Mouse (Mus musculus): ENCODE measurements at regions not wholly inside any gene's neighbourhood (a gene's known extent, or its start where the extent isn't known, plus 50 kb on each side); places are given as distances from the start of the nearest gene placed in this dataset.

DNA sequence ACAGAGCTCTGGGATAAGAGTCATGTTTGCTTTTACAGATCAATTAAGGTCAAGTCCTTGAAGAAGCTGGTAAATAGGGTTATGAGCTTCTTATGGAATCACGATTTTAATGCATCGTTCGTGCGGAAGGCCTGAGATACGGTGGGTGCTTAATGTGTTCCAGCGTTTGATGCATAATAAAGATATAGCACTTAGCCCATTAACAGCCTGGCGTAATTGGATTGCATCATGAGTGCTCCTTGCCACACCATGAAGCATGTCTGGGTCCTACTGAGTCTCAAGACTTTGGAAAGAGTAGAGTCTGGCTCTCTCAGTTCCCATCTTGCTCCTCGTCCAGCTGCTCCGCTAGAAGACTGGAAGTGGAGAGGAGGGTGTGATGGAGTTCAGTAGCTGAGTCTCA is 72.6 kb downstream of the Zfp36l1 start:
- Histone ChIP-seq H3K9ac (ENCODE audit: low read depth, low read length) (no peak overlapping the region), H3K4me2 (no peak overlapping the region), H3K36me3 (ENCODE audit: control insufficient read depth, insufficient read depth, low read length) (no peaks in the 10 kb centered on the region), H3K4me3 (ENCODE audit: low read depth, low read length) (no peak overlapping the region), H3K4me1 (replicated peaks; ENCODE audit: control insufficient read depth, insufficient read depth, low read length) (peaks cover 24% of the 10 kb centered on the region), H3K27ac (ENCODE audit: low read depth, low read length) (no peak overlapping the region), H3K9me3 (ENCODE audit: control insufficient read depth, low read length) (no peaks in the 10 kb centered on the region), H3K27me3 (replicated peaks; ENCODE audit: control insufficient read depth, insufficient read depth, low read length) (no peaks in the 10 kb centered on the region)
- 88% methylated on average over 9 of the region's 9 CpGs for WGBS
- ATAC-seq (replicated peaks; ENCODE audit: low FRiP score) (no peak), DNase-seq (ENCODE audit: low spot score) (no peak)

DNA sequence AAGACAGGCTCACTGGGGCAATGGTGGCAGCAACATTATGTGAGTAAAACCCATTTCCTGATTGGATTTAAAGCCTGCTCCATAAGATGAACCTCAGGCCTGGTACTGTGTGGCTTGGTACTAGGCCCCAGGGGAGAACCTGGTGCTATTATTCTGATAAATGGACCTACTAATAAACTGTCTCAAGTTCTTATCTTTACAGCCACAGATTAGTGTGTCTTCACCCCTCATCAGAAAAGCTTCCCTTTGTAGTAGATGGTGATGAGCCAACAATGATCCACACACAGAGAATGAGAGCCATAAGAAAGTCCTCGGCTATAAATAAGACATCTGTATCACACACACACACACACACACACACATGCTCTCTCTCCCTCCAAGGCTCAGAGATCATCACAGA is 73.7 kb downstream of the Zfp36l1 start:
- H3K9me3 ChIP-seq (ENCODE audit: control insufficient read depth, low read length), result no peaks in the 10 kb centered on the region
- peaks cover 35% of the 10 kb centered on the region for H3K4me1 ChIP-seq (replicated peaks; ENCODE audit: control insufficient read depth, insufficient read depth, low read length)
- no peaks in the 10 kb centered on the region for H3K27me3 ChIP-seq (replicated peaks; ENCODE audit: control insufficient read depth, insufficient read depth, low read length)
- DNase-seq (ENCODE audit: low spot score) (no peak), ATAC-seq (replicated peaks; ENCODE audit: low FRiP score) (no peak)
- H3K4me2 ChIP-seq, result no peak overlapping the region
- no peak overlapping the region for H3K9ac ChIP-seq (ENCODE audit: low read depth, low read length)
- H3K36me3 ChIP-seq (ENCODE audit: control insufficient read depth, insufficient read depth, low read length), result no peaks in the 10 kb centered on the region
- no peak overlapping the region for H3K4me3 ChIP-seq (ENCODE audit: low read depth, low read length)
- WGBS, result 72% methylated on average over 1 of the region's 1 CpGs
- no peak overlapping the region for H3K27ac ChIP-seq (ENCODE audit: low read depth, low read length)

DNA sequence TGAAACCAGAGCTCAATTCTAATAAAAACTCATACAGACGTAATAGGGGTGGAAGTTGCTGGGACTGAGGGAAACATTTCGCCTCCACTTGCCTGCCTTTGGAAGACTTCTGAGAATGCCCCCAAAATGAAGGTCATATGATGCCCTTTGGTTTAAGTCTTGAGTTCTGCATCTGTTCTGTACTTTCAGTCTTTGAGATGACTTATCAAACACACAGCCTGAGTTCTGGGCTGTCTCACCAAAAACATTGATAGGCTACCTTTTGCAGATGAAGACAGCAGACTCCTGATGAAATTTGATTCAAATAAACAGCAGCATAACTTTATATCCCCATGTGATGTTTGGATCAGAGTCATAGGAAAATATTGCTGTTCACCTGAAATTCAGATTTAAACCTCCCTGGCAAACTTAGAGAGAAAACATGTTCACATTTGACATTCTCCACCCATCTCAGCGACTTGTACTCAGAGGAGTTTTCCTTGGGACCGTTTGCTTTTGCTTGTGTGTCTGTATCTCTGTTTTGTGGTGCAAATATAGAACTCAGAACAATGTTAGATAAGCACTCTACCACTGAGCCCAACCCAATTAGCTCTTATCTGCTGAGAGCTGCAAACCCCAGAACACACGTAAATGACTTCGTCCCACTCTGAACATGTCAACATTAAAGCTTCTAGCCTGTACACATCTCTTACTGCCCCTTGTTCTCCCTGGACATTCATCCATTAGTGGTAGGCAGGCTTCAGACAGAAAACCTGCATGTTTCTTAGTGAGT is 77.1 kb downstream of the Zfp36l1 start:
- peaks cover 32% of the 10 kb centered on the region for H3K4me1 ChIP-seq (replicated peaks; ENCODE audit: control insufficient read depth, insufficient read depth, low read length)
- peak overlapping the region; percentile 39 for H3K4me2 ChIP-seq
- no peaks in the 10 kb centered on the region for H3K36me3 ChIP-seq (ENCODE audit: control insufficient read depth, insufficient read depth, low read length)
- peak; percentile 91 for ATAC-seq (replicated peaks; ENCODE audit: low FRiP score)
- WGBS, result 41% methylated on average over 6 of the region's 6 CpGs
- peak overlapping the region; percentile 70 for H3K27ac ChIP-seq (ENCODE audit: low read depth, low read length)
- DNase-seq (ENCODE audit: low spot score), result no peak
- H3K9ac ChIP-seq (ENCODE audit: low read depth, low read length), result no peak overlapping the region; the same call in 1 of the 2 replicates
- no peaks in the 10 kb centered on the region; the same call in 1 of the 2 replicates for H3K27me3 ChIP-seq (replicated peaks; ENCODE audit: control insufficient read depth, insufficient read depth, low read length)
- H3K9me3 ChIP-seq (ENCODE audit: control insufficient read depth, low read length), result no peaks in the 10 kb centered on the region
- no peak overlapping the region for H3K4me3 ChIP-seq (ENCODE audit: low read depth, low read length)

DNA sequence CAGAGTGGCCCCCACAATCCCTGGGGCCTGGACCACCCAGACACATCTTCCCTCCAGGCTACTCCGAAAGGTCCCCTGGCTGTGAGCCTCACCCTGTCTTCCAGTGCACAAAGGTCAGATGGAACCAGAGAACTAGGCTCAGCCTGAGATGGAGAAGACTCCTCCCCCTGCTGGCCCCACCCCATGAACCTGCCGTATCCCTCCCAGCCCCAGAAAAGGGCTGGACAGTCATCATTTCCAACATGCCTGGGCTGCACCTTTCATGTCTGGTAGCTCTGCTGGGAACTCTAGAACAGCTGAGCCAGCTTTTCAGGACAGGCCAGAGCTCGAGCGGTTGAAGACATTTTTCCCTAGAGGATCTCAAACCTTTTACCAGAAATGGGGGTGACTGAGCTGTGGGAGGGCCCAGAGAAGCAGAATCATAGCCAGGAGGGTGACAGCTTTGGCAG is 77.8 kb downstream of the Zfp36l1 start:
- 53% methylated on average over 4 of the region's 4 CpGs for WGBS
- peak; percentile 72 for ATAC-seq (replicated peaks; ENCODE audit: low FRiP score)

DNA sequence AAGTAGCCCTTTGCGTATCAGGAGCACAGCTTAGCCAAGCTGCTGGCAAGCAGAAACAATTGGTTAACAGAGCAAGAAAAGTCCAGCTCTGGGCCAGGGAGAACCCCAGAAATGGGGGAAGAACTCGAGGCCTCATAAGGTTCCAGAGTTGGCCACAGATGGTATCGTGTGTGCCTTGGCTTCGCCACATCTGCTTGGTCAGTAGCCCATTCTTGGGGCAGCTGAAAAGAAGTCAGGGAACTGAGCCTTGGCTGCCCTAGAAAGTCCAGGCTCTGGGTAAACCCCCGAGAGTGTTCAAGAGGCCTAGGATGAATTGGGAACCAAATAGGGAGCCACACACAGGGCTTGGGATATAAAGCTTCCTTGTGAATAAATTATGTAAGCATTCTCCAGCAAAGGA is 78.7 kb downstream of the Zfp36l1 start:
- Histone ChIP-seq H3K27ac (ENCODE audit: low read depth, low read length) (no peak overlapping the region), H3K9ac (ENCODE audit: low read depth, low read length) (no peak overlapping the region), H3K27me3 (replicated peaks; ENCODE audit: control insufficient read depth, insufficient read depth, low read length) (no peaks in the 10 kb centered on the region; the same call in 1 of the 2 replicates), H3K4me2 (no peak overlapping the region), H3K9me3 (ENCODE audit: control insufficient read depth, low read length) (no peaks in the 10 kb centered on the region), H3K4me1 (replicated peaks; ENCODE audit: control insufficient read depth, insufficient read depth, low read length) (peaks cover 26% of the 10 kb centered on the region), H3K4me3 (ENCODE audit: low read depth, low read length) (no peak overlapping the region), H3K36me3 (ENCODE audit: control insufficient read depth, insufficient read depth, low read length) (no peaks in the 10 kb centered on the region)
- ATAC-seq (replicated peaks; ENCODE audit: low FRiP score) (no peak), DNase-seq (ENCODE audit: low spot score) (no peak)
- 86% methylated on average over 5 of the region's 5 CpGs for WGBS

More for the DNA sequence above, 77.8 kb downstream of the Zfp36l1 start:
- peak overlapping the region; percentile 39; the same call in 1 of the 2 replicates for H3K4me2 ChIP-seq
- H3K27me3 ChIP-seq (replicated peaks; ENCODE audit: control insufficient read depth, insufficient read depth, low read length), result no peaks in the 10 kb centered on the region; the same call in 1 of the 2 replicates
- H3K36me3 ChIP-seq (ENCODE audit: control insufficient read depth, insufficient read depth, low read length), result no peaks in the 10 kb centered on the region
- no peaks in the 10 kb centered on the region for H3K9me3 ChIP-seq (ENCODE audit: control insufficient read depth, low read length)
- H3K27ac ChIP-seq (ENCODE audit: low read depth, low read length), result peak overlapping the region; percentile 70; the same call in 1 of the 2 replicates
- no peak overlapping the region for H3K4me3 ChIP-seq (ENCODE audit: low read depth, low read length)
- no peak for DNase-seq (ENCODE audit: low spot score)
- peaks cover 32% of the 10 kb centered on the region for H3K4me1 ChIP-seq (replicated peaks; ENCODE audit: control insufficient read depth, insufficient read depth, low read length)
- H3K9ac ChIP-seq (ENCODE audit: low read depth, low read length), result 0 out of 2 replicates have a peak overlapping the region, but pooled peaks have one; percentile 31

DNA sequence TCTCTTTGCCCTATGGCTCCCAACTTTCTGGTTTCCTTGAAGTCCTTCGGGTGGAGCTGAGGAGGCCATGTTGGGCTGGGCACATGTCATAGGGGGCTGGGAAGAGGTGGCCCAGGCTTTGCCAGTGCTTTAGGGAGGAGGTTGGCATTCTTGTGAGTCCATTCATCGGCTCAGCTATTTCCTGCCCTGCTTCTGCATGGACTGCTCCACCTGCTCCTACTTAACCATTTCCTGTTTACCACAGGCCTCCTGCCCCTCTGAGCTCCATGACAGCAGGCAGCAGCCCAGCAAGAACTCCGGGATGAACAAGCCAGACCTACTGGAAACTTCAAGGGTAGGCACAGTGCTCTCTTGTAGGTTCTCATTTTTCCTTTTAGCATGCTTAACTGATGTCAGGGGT is 80.3 kb downstream of the Zfp36l1 start:
- no peak overlapping the region for H3K27ac ChIP-seq (ENCODE audit: low read depth, low read length)
- H3K36me3 ChIP-seq (ENCODE audit: control insufficient read depth, insufficient read depth, low read length), result no peaks in the 10 kb centered on the region
- no peak overlapping the region for H3K4me3 ChIP-seq (ENCODE audit: low read depth, low read length)
- peaks cover 21% of the 10 kb centered on the region for H3K4me1 ChIP-seq (replicated peaks; ENCODE audit: control insufficient read depth, insufficient read depth, low read length)
- H3K9ac ChIP-seq (ENCODE audit: low read depth, low read length), result no peak overlapping the region
- ATAC-seq (replicated peaks; ENCODE audit: low FRiP score) (no peak), DNase-seq (ENCODE audit: low spot score) (no peak)
- no peak overlapping the region for H3K4me2 ChIP-seq
- WGBS, result 53% methylated on average over 3 of the region's 3 CpGs
- H3K9me3 ChIP-seq (ENCODE audit: control insufficient read depth, low read length), result no peaks in the 10 kb centered on the region
- no peaks in the 10 kb centered on the region; the same call in 1 of the 2 replicates for H3K27me3 ChIP-seq (replicated peaks; ENCODE audit: control insufficient read depth, insufficient read depth, low read length)

DNA sequence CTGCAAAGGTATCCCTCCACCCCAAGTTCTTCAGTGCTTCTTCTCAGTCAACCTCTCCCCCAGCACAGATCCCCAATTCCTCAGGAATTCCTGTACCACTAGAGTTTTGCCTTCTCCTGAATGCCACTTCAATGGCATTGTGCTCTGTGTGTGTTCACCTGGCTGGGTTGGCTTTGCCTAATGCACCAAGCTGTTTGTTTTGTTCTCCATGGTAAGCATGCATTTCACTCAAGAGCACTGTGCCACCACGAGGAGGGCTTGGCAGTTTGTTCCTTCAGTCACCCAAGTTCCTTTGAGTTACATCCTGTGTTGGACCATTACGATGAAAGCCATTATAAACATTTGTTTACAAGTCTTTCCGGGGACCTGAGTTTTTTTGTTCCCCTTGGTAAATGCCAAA is 84.5 kb downstream of the Zfp36l1 start:
- WGBS, result 69% methylated on average over 3 of the region's 3 CpGs
- ATAC-seq (replicated peaks; ENCODE audit: low FRiP score) (no peak), DNase-seq (ENCODE audit: low spot score) (no peak)
- Histone ChIP-seq H3K27ac (ENCODE audit: low read depth, low read length) (no peak overlapping the region), H3K4me2 (no peak overlapping the region), H3K36me3 (ENCODE audit: control insufficient read depth, insufficient read depth, low read length) (no peaks in the 10 kb centered on the region), H3K9ac (ENCODE audit: low read depth, low read length) (no peak overlapping the region), H3K27me3 (replicated peaks; ENCODE audit: control insufficient read depth, insufficient read depth, low read length) (no peaks in the 10 kb centered on the region; the same call in 1 of the 2 replicates), H3K9me3 (ENCODE audit: control insufficient read depth, low read length) (no peaks in the 10 kb centered on the region), H3K4me3 (ENCODE audit: low read depth, low read length) (no peak overlapping the region), H3K4me1 (replicated peaks; ENCODE audit: control insufficient read depth, insufficient read depth, low read length) (no peaks in the 10 kb centered on the region)

DNA sequence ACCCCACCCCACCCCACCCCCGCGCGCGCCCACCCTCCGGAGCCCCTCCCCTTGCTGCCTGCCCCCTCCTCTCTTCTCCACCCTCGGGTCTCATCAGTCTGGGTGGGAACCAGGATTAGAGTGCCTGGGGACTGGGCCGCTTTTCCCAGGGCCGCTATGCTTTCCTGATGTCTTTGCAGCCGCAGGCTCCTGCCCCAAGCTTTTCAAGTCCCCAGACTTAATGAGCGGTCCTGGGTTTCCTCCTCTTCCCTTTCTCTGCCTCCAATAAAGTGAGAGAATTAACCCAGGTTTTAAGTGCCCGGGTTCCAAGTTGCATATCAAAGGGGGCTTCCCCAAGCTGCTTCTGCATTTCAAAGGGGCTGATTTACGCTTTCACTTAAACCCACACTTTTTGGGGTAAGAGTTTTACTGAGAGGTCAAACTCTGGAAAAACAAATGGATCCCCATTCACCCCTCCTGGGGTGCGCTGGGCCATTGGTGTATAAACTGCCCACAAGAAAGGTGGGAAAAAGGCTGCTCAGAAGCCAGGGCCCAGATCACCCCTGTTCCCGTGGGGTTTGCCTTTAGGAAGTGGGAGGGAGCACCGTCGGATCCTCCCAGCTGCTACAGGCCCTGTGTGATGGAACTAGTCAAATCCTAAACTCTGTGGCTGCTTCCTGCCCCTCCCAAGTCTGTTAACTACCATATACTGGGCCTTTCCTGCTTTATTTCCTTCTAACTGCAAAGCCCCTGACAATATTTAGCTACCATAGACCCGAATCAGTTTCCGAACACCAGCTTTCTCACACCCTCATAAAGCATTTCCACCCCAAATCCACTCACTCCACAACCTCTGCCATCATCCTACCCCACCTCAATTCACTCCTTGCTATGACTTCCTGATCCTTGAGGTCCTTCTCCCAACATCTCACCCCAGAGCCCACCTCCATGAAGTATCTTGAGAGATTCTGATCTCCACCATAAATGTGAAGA is 89.4 kb downstream of the Zfp36l1 start:
- peaks cover 8% of the 10 kb centered on the region for H3K27me3 ChIP-seq (replicated peaks; ENCODE audit: control insufficient read depth, insufficient read depth, low read length)
- H3K4me2 ChIP-seq, result peak overlapping the region; percentile 43
- no peak overlapping the region for H3K4me3 ChIP-seq (ENCODE audit: low read depth, low read length)
- peaks cover 14% of the 10 kb centered on the region for H3K4me1 ChIP-seq (replicated peaks; ENCODE audit: control insufficient read depth, insufficient read depth, low read length)
- no peak overlapping the region; the same call in 1 of the 2 replicates for H3K27ac ChIP-seq (ENCODE audit: low read depth, low read length)
- peak overlapping the region; percentile 2; the same call in 1 of the 2 replicates for H3K9ac ChIP-seq (ENCODE audit: low read depth, low read length)
- no peaks in the 10 kb centered on the region for H3K9me3 ChIP-seq (ENCODE audit: control insufficient read depth, low read length)
- ATAC-seq (replicated peaks; ENCODE audit: low FRiP score) (no peak), DNase-seq (ENCODE audit: low spot score) (no peak)
- WGBS, result 21% methylated on average over 18 of the region's 18 CpGs
- no peaks in the 10 kb centered on the region for H3K36me3 ChIP-seq (ENCODE audit: control insufficient read depth, insufficient read depth, low read length)

All from liver, embryonic 11.5 days (tissue).